Mouse (Mus musculus) layer of hippocampus, adult 11-12 months (tissue): ENCODE measurements around the gene Slc11a1.

ENCODE experiments used
- DNase-seq: peaks from one replicate; pipeline ENCODE4 v3.0.0; 2022; ENCODE audit warnings: low spot score

Gene Slc11a1

DNA sequence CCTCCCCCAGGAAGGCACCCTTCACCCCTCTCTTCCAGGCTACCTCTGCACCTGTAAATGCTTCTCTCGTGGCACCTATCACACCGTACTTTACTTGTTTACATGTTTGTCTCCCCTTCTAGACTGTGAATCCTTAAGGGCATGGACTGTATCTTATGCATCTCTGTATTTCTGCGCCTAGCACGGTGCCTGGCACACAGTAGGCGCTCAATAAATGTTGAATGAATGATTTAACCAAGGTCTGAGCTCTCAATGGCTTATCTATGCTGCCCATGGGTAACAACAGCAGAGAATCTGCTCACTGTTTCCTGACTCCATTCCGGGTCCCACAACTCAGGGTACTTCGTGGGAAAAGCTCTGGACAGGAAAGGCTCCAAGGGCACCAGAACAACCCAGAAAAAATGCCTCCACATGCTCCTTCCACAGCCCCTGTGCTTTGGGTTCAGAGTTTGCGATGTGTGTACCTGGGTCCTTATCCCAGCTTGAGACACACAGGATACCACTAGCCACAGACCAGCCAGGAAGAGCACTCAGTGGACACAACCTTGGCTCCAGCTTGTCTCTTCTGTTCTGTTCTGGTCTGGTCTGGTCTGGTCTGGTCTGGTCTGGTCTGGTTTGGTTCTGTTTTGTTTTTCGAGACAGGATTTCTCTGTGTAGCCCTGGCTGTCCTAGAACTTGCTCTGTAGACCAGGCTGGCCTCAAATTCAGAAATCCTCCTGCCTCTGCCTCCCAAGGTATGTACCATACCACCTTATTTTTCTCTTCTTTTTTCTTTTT lies 21.4 kb upstream of the Slc11a1 start:
- no peak for DNase-seq

DNA sequence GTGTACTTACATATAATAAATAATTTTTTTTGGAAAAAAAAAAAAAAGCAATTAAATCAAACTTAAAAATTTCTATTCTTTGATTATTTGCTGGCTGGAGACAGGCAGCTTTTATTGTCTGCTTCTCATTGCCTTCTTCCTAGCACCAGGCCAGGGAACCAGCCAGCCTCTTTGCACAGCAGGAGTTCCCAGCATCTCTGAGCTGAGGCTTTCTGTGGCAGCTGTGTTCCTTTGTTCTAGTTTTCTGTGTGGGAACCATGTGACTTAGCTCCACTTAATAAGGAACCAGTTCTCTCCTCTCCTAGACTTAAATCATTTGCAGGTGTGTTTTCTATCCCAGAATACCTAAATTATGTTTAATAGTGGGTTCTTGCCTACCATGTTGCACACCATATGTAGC lies 17.5 kb upstream of the Slc11a1 start:
- no peak for DNase-seq

DNA sequence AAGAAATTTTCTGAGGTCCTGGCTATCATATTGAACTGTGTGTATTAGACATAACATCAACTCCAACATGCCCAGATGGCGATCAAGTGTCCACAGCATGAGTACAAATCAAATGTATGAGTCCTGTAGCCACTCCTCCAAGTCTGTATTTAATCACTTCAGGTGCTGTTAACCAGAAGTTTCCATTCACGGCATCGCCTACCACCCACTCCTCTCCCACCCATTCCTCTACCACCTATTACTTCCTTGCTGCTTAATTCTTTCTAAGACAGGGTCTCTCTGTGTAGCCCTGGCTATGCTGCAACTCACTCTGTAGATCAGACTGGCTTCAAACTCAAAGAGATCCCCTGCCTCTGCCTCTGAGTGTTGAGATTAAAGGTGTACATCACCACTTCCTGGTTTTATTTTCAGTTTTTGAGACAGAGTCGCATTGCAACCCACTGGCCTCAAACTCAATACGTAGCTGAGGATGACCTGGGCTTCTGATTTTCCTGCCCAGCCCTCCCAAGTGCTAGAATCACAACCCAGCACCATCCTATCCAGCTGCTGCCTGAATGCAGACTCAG lies 15.0 kb upstream of the Slc11a1 start:
- no peak for DNase-seq

DNA sequence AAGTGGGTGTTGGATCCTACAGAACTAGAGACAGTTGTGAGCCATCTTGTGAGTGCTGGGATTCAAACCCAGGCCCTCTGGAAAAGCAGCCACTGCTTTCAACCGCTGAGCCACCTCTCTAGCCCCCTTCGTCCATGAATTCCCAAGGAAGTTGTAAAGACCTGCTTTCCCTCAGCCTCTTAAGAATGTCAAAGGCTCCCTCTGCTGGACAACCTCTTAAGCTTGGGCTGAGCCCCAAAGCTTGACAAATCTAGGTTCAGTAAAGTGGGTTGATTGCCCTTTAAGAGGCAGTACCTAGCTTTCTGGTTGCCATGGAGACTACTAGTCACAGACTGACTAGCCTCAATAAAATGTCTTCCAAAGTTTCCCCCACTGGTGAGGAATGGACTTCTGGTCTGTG lies 13.2 kb upstream of the Slc11a1 start, which contains the start of gene Catip:
Catip (plus strand) TSS at position 297 of the 400 bp plus-strand sequence.
- peak; percentile 90 for DNase-seq

DNA sequence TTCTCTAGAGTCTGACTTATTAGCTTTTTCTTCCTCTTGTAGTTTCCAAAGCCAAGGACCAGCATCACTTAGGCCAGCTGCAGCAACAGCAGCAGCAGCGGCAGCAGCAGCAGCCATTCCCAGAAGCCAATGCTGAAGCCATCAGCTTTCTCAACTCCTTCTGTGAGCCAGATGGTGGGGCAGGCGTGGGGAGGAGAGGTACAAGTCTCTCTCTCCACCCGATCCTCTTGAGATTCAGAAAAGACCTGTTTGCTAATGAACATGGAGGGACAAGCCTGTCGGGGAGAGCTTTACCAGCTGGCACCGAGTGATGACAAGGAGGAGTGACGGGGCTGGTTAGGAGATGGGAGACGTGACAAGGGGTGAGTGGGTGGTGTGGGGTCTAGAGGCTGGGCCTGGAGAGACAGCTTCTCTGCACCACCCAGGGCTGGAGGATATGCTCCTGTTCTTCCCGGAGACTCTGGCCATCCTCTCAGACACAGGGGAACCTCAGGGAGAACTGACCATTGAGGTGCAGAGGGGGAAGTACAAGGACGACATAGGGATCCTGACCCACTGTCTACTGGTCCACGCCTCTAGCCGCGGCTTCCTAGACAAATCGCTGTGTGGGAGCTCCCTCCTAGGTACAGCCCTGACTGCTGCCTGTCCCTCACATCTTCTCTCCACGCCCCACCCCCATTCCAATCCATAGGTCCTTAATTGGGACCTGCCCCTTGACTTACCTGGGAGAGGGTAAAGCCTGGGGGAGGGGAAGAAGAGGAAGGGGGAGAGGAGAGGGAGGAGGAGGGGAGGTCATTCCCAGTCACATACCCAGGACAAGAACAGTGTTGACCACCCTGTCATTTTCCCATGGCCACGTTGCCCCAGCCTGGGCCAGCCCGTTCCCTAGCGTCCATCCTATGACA lies 12.4 kb upstream of the Slc11a1 start:
- no peak for DNase-seq

DNA sequence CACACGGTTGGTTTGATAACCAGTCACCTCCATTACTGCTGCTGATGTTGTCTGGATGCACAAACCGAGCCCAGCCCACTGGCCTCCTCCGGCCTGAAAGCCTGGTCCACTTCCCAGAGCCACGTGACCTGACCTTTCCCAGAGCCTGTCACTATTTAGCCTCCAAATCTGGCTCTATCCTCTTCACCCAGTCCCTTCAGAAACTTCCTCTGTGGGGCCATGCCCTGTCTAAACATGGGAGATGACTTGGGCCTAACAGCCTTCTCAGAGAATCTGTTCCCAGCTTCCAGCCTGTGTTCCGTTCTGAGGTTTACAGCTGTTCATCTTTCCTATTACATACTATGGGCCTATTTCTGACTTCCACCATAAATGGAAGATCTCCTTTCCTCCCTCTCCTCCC lies 11.6 kb upstream of the Slc11a1 start:
- DNase-seq, result no peak

DNA sequence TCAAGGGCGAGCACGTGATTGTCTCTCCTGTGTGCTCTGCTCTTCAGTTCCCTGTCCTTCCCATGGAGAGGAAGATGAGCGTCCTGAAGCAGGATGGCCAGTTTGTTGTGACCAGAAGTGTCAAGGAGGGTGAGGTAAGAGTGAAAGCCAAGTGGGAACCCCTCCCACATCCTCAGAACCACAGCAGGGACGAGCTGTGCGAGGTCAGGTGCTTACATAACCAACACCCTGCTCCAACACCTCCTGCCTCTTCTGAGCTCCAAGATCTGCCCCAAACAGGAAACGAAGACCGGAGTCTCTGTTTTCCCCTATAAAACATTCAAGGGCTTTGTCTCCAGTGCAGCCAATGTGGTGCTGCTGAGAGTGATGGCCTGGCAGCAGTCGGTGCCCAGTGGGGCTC lies 10.7 kb upstream of the Slc11a1 start:
- DNase-seq, result no peak

DNA sequence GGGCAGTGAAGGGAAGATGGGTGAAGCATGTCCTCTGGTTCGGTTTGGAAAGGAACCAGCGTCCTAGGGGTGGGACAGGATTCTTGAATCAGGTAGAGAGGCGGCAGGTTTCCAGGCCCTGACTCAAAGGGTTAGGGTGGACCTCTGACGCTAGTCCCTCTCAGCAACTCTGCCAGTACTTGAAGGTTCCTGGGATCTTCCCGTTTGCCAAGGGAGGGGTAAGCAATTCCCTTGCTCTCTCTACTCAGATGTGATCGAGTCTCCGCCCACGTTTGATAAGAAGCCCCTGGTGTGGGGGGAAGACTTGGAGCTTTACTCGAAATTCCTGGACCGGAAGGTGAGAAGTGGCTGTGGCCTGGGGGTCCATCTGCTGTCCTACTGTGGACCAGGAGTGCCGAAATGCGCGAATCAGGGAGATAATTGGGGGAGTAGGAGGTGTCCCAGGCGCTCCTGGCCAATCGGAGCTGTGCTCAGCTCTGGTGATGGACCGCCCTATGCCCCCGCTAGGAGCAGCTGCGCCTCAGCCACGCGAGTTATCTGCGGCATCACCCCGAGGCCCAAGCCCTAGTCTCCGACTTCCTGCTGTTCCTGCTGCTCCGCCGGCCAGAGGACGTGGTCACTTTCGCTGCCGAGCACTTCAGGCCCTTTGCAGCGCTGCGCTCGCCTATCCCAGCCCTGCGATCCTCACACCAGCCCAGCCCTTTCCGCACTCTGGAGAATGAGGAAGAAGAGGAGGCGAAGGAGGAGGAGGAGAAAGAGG lies 6.9 kb upstream of the Slc11a1 start:
- peak; percentile 61 for DNase-seq

DNA sequence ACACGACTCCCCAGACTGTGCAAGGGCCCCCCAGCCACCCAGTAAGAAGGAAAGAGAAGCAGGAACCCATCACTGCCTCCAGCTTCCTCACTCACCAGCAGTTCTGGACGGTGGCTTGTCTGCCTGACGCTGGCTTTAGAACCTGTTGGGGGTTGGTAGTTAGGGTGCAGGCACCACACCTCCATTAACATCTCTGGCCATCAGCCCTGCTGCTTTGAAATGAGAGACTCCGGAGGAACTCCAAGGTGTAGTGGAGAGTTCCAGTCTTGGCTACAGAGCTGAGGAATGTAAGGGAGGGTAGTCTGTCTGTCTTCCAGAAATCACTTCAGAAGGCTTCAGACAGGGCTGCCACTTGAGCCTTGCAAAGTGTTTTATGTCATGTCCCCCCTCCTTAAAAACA lies 5.0 kb upstream of the Slc11a1 start:
- no peak for DNase-seq

DNA sequence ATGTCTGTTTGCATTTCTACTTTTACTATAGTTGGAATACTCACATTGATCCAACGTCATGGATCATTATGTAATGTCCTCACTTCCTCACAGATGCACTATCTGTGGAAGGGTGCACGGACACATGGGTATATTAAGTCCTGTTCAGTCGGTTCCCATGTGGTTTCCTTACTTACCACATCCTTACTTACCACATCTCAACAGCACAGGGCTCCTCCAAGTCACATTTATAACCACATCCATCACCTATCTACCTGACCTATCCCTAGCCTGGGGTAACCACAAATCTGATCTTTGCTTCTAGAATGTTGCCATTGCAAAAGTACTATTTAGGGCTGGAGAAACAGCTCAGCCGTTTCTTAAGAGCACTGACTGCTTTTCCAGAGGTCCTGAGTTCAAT lies 1.6 kb upstream of the Slc11a1 start:
- no peak for DNase-seq

DNA sequence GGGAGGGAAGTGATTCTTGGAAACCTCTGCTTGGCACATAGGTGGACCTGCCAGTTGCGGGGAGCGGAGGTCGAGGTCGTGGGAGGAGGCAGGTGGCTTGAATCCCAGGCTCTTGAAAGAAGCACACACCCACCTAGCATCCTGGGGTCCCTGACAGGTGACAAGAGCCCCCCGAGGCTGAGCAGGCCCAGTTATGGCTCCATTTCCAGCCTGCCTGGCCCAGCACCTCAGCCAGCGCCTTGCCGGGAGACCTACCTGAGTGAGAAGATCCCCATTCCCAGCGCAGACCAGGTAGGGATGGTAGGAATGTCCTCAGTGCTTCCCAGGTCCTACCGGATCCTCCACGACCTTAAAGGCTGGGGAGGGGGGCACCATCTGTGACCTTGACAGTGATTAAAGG lies 566 bp downstream of the Slc11a1 start:
- no peak for DNase-seq

DNA sequence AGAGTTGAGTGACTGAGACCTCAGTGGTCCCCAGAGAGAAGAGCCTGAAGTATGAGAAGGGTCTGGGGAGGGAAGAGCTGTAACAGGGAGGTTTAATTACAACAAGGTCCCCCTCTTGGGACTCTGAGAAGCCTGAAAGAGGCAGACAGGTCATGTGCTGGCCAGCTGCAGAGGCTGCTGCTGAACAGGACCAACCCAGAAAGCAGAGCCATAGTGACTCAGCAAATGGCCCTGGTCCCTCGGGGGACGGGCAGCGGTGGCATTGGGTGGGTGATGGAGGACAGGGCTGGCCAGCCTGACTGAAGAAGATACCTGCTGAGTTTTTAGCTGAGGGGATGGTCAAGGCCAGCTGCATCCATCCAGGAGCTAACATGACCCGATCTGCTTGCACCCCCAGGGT lies 1.4 kb downstream of the Slc11a1 start:
- no peak for DNase-seq

DNA sequence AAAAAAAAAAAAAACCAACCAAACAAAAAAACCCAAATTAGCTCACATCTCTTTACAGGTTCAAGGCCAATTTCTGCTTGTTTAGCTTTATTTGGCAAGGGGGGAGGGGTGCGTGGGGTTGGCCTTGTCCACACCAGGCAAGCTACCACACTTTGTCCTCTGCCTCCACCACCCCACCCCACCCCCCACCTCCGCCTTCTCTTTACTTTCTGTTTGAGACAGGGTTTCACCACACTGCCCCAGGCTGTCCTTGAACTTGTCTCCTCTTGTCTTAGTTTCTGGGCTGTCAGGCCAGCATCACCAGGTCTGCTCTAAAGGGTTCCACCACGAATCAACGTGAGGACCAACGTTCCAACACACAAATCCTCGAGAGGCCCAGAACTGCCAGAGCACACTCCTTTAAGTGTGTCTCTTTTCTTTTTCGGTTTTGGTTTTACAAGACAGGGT lies 4.1 kb downstream of the Slc11a1 start:
- DNase-seq, result no peak

DNA sequence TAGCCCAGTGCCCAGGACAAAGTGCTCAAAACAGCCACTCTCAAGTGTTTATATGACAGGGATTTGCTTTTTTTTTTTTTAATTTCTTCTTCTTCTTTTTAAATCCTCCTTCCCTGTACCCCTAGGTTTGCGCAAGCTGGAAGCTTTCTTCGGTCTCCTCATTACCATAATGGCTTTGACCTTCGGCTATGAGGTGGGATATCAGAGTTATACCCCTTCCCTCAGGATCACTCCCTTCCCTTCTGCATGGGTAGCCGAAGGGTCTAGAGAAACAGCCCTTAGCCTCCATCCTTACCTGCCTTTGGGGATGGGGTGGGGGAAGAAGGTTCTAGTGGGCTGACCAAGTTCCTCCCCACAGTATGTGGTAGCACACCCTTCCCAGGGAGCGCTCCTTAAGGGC lies 5.5 kb downstream of the Slc11a1 start:
- no peak for DNase-seq

DNA sequence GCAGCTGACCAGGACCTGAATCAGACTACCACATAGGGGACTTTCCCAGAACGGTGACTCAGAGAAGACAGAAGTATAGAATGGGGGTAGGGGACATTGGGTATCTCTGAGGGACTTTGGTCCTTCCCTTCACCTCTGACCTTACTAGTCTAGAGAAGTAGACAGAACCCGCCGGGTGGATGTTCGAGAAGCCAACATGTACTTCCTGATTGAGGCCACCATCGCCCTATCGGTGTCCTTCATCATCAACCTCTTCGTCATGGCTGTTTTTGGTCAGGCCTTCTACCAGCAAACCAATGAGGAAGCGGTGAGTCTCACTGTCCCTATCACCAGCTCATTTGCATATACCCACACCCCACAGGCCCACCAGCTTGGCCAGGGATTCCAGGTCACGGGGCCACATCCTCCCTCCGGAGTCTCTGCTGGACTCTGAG lies 6.6 kb downstream of the Slc11a1 start:
- no peak for DNase-seq

DNA sequence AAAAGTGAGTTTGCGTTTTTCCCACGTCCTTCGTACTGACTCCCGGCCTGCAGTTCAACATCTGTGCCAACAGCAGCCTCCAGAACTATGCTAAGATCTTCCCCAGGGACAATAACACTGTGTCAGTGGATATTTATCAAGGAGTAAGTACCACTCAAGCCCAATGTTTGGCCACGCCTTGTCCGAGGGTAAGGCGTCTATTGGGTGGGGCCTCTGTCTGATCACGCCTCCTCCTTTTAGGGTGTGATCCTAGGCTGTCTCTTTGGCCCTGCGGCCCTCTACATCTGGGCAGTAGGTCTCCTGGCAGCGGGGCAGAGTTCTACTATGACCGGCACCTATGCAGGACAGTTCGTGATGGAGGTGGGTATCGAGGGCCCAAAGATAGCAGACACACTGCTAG lies 8.4 kb downstream of the Slc11a1 start:
- no peak for DNase-seq

DNA sequence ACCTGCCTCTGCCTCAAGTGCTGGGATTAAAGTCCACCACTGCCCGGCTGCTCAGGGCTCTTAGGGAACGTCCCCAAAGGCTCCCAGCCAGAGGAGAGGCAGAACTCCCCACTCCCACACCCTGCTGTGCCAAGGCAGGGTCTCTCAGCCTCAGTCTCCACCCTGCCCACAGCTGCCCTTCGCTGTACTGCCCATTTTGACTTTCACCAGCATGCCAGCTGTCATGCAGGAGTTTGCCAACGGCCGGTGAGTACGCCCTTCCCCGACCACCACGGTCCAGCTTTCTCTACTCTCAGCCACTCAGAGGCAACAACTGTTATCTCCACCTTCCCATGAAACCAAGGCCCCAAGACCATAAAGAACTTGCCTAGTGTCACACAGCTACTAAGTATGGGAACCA lies 9.5 kb downstream of the Slc11a1 start:
- no peak for DNase-seq

DNA sequence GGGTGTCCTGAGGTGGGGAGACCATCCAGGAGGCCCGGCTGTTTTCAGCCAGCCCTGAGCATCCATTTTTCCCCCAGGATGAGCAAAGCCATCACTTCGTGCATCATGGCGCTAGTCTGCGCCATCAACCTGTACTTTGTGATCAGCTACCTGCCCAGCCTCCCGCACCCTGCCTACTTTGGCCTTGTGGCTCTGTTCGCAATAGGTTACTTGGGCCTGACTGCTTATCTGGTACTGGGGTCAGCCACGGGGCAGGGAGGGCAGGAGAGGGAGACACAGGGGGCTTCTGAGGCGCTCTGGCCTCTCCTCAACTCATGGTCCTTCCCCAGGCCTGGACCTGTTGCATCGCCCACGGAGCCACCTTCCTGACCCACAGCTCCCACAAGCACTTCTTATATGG lies 10.1 kb downstream of the Slc11a1 start:
- DNase-seq, result no peak

DNA sequence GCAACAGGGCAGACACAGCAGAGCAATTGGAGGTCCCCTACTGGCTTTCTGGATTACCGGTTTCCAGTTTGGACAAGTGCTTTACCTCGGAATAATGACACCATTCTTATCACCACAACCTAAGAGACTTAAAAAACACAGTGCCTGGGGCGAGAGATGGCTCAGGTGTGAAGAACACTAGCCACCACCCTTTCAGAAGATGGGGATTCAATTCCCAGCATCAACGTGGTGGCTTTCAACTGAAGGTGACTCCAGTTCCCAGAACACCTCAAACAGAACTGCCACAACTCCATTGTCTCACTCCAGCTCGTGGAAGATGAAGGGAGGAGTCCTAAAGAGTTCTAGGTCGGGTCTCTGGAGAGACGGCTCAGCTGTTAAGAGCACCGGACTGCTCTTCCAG lies 10.5 kb downstream of the Slc11a1 start:
- no peak for DNase-seq

DNA sequence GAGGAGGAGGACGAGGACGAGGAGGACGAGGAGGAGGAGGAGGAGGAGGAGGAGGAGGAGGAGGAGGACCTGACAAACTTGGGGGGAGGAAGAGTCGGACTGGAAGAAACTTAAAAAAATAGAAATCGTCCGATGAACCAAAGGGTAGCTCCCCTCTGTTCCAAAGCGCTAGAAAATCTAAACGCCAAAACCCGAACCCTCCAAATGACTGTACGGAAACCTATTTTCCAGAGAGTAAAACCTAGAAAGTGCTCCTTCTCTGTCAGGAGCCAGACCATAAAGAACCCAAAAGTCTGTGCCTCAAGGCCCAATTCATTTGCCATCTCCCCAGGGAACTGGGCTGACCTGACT lies 11.3 kb downstream of the Slc11a1 start:
- no peak for DNase-seq

DNA sequence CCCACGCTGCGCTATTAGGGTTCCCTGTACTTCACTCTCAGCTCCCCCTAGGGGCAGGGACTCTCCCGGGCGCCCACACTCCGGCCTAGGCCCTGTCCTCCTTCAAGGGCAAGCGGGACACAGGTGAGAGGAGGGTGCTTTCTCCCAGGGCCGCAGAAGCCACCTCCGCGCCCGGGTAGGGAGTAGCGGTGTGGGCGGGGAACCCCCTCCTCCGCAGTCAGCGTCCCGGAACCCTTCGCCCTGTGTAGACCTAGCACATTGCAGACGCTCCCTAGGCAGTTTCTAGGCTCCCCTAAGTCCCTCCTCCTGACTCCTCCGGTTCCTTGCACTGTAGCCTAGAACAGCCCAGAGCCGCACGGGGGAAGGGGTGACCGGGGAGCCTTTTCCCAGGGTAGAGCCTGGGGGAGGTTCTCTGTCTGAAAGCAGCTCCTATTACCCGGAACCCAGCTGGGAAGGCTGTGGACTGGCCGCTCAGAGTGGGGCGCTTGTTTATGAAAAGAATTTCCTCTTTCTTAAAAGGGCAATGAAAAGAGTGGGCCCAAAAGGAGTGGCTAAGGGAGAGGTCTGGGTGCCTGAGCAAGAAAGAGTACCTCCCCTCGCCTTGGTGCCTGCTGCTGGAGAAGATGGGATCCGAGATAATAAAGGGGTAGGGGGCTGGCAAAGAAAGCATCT lies 11.9 kb downstream of the Slc11a1 start:
- peak; percentile 94 for DNase-seq
